Mouse (Mus musculus): Measurements from ENCODE around the gene Eloa.

The Eloa gene

DNA sequence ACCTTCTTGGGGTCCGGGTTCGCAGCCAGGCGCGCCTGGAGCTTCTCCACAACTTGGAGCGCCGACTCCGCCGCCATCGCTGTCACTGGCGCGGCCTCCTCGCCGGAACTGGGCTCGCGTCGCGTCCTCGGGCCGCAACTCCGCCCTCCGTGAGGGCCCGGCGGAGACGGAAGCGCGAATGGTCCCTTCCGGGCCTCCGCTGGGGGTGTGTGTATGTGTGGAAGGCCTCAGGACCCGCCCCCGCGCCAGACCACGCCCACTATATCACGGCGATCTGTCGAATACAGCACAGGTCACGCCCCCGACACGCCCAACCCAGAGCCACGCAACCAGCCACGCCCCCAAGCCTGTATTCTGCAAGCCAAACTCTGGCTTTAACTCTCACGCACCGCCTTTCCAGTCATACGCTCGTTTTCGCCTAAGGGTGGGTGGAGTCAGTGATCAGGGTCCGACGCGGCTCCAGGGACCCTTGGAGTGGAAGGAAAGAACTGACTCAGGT lies at the start of gene Eloa:
TSS of gene Eloa (minus strand) at position 215 of the 499 bp plus-strand sequence.
- DNase-seq (ENCODE audit: low spot score) = peak; percentile 99

DNA sequence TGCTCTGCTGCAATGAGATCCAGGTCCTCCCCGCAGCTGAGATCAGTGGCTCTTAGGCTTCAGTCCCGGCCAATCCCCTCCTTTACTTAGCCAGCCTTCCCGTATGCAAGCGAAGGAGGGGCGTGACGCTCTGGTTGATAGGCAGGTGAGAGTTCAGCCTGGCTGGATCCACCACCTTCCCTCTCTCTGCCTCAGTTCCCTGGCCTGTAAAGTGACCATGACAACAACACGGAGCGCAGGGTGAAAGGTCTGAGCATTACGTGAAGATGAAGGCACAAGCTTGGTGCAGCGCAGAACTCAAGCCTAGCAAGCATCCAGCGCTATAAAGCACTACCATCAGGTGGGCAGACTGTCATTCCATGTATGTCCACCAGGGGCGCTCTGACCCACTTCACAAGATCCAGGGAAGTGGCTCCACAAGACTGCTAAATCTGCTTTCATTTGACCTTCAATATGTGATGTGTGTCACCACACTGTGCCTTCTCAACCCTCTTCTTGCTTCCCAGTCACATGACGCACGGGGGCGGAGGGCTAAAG lies 49.7 kb upstream of the Eloa start:
- DNase-seq (ENCODE audit: low spot score) = peak; percentile 93

DNA sequence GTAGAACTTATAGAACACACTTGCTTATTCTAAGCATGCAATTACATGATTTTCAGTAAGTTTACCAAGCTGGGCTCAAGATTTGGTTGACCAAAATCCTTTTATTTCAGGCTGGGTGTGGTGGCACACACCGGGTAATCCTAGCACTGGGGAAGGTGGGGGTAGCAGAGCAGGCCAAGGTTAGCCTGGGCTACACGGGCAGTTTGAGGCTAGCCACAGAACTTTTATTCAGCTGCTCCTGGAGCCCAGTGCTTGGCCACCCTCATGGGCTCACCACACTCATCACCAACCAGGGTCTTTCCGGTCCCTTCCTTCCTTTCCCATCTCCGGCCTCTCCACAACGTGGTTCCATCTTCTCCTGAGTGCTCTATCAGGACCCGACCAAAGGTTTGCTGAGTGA lies 49.0 kb upstream of the Eloa start:
- no peak for DNase-seq (ENCODE audit: low spot score)

DNA sequence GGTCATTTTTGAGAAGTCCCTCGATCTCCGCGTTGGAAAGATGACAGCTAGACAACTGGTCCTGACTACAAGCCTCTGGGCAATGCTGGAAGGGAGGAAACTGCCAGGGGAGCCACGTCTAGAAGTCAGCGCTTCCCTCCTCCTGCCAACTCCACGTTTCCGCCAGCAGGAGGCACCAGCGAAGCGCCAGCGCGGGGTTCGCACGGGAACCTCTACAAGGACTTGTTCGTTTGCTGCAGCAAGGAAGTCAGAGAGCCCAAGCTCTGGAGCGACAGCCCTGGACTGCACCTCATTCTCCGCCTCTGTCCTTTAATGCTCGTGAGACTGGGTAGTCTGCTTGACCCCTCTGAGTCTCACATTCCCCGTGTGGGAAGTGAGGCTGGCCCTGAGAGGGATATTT lies 48.4 kb upstream of the Eloa start:
- DNase-seq (ENCODE audit: low spot score) = peak; percentile 91

DNA sequence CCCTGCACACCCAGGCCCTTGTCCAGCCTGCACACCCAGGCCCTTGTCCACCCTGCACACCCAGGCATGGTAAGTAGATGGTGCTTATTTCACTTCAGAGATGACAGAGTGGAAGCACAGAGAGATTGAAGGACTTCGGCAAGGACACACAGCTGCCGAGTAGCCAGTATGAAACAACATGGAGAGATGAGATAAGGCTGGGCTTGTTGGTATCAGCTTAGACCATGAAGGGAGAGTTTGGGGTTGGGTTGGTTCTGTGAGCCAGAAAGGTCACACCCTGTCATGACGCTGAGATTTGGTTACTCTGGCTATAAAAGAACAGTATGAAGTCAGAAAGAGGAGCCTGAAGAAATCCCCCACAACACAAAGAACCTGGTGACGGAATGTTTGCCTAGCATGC lies 47.8 kb upstream of the Eloa start:
- DNase-seq (ENCODE audit: low spot score) = no peak

DNA sequence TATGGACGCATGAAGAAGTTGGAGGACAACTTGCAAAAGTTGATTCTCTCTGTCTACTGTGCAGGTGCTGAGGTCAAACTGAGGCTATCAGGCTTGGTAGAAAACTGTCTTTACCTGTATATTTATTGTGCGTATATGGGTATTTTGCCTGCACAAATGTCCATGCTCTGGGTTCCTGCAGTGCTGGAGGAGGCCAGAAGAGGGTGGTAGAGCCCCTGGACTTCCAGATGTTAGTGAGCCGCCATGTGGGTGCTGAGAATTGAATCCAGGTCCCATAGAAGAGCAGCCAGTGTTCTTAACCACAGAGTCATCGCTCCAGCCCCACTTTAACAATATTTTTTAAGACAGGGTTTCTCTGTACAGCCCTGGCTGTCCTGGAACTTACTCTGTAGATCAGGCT lies 41.6 kb upstream of the Eloa start:
- DNase-seq (ENCODE audit: low spot score) = no peak

DNA sequence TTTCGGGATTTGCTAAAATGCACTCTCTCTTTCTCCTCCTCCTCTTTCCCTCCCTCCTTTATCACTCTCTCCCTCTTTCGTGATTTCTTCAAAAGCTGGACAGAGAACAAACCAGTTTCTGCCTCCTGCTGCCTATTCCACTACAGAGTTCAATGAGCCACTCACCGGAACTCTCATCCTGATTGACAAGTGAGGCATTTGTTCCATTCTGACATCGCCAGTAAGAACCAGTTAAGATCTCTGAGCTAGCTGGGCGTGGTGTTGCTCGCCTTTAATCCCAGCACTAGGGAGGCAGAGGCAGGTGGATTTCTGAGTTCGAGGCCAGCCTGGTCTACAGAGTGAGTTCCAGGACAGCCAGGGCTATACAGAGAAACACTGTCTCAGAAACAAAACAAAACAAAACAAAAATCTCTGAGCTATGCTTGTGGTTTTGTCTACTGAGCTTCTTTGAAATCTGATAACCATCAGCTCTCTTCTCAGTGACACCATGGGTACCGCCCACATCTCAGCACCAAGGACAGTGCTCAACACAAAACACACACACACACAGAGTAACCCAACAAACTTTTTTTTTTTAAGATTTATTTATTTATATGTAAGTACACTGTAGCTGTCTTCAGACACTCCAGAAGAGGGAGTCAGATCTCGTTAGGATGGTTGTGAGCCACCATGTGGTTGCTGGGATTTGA lies 38.4 kb upstream of the Eloa start:
- peak; percentile 39 for DNase-seq (ENCODE audit: low spot score)

DNA sequence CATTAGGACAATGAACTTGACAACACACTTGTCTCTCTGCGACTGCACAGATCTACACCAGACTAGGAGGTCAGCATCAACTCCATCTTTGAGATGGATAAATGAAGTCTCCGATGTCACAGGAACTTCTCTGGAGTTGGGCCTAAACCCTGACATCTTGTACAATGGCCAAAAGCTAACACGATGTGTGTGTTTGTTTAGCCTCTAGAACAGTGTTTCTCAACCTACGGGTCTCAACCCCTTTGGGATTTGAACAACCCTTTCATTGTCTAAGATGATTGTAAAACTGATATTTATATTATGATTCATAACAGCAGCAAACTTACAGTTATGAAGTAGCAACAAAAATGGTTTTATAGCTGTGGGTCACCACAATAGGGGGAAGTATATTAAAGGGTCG lies 36.4 kb upstream of the Eloa start:
- no peak for DNase-seq (ENCODE audit: low spot score)

DNA sequence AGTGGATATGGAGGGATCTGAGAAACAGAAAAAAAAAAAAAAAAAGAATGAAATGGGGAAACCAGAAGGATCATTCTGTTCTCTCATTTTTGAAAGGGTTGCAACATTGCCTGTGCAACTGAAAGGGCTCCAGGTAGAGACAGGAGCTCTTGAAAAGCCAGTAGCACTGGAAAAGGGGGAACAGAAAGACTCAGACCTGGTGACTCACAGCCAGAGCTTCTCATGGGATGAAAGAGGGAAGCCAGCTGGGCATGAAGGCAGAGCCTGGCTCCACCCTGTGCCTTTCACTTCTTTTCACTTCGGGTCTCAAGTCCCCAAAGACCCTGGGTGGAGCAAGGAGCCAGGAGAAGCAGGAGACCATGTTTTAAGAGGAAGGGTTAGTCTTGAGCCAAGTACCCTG lies 34.5 kb upstream of the Eloa start:
- DNase-seq (ENCODE audit: low spot score) = no peak

DNA sequence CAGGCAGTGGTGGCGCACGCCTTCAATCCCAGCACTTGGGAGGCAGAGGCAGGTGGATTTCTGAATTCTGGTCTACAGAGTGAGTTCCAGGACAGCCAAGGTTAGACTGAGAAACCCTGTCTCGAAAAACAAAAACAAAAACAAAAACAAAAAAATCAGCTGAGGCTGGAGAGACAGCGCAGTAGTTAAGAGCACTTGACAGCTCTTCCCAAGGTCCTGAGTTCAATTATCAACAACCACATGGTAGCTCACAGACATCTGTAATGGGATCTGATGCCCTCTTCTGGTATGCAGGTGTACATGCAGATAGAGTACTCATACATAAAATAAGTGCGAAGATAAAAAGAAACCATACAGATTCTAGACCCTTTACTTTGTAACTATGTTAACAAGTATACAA lies 32.3 kb upstream of the Eloa start:
- DNase-seq (ENCODE audit: low spot score) = no peak

DNA sequence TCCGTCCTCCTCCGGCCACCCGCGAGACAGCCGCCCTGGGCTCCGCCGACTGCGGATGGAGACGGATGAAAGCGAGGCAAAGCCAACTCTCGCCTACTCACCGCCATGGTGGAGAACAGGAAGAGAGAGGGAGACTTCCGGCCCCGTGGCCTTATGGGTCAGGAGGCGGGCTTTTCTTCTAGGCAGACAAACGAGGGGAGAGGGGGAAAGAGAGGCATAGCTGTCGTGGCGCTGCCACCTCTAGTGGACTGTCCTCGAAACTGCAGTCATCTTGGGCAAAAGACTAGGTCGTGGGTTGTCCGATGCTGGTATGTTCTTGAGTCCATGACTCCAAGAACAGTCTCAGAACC lies 31.7 kb upstream of the Eloa start, which contains the start of gene Rpl11:
TSS of gene Rpl11 (minus strand) at position 182 of the 350 bp plus-strand sequence.
- DNase-seq (ENCODE audit: low spot score) = peak; percentile 97

DNA sequence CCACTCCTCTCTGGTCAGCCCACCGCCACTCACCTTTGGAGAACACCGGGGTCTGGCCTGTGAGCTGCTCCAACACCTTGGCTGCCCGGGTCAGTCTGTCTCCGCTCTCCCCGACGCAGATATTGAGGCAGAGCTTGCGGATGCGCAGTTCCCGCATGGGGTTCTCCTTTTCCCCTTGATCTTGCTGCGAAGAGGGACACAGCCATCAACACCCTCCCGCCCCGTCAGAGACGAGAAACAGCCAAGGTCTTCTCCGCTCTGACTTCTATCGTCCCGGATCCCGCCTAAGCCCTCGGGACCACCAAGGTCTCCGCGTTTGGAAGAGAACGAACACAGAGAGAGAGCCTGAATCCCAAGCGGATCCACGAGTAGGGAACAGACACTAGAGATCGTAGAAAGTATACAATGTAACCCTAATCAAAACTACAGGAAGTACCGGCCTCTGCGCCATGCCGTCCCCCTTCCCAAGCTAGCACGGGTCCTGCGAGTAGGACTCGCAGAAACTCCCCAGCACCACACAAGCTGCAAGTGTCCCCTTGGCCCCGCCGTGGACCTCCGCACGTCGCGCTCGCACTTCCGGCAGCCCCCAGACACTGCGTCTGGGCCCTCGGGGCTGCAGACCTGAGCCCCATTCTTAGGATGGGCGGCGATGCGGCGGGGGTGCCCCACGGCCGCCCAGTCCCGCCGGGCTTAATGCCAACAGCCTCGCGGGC lies 31.1 kb upstream of the Eloa start:
- DNase-seq (ENCODE audit: low spot score) = peak; percentile 56

DNA sequence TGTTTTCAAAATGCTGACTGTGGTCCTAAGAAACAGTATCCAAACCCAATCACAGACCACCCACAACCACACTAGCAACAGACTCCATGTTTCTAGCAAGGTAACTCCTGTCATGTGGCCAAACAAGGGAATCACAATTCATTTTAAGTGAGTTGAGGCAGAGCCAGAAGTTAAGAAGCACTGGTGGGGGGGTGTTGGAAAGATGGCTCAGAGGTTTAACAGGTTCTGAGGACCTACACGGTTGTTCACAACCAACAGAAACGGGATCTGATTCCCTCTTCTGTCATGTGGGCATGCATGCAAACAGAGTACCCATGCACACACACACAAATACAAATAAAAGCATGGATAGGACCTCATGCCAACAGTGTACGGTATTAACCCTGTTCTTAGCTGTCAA lies 30.5 kb upstream of the Eloa start:
- no peak for DNase-seq (ENCODE audit: low spot score)

DNA sequence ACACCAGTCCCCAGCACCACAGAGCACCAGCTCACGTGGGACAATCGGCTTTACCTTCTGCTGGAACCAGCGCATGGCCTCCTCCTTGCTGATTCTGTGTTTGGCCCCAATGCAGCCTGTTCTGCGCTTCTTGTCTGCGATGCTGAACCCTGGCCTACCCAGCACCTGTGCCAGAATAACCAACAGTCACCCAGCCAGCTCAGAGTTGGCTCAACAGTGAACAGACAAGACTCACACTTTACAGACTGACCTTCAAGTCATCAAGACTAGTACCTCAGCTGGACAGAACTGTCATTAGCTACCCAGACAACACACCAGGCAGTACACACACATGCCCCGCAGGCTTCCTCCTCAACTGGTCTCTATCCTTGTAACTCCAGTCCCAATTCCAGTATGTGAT lies 28.7 kb upstream of the Eloa start:
- DNase-seq (ENCODE audit: low spot score) = no peak

DNA sequence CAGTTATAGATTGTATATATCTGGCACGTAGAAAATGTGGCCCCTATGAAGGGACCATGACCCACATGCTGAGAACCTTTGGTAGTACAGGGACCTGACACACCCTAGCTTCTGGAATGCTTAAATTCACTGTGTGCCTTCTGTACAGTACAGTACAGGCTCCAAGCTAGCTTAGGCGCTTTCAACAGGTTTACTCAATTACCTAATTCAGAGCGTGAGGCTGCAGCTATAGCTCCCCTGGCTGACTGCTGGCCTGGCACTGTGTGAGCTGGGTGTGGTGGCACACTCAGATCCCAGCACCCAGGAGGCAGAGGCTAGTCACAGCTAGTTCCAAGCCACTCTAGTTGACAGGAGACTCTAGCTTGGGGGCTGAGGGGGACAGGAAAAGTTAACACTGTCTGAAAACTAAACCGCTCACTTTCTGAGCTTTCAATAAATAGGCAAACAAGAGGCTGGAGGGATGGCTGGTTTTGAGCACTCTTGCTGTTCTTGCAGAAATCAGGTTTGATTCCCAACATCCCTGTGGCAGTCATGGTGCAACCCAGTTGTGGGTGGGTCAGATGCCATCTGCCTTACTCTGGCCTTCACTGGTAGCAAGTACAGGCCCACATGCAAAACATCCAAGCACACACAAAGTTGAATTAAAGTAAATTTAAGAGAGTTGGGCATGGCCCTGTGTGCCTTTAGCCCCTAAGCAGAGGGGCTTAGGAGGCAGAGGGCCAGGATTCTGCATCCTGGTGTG lies 26.9 kb upstream of the Eloa start:
- DNase-seq (ENCODE audit: low spot score) = peak; percentile 17

DNA sequence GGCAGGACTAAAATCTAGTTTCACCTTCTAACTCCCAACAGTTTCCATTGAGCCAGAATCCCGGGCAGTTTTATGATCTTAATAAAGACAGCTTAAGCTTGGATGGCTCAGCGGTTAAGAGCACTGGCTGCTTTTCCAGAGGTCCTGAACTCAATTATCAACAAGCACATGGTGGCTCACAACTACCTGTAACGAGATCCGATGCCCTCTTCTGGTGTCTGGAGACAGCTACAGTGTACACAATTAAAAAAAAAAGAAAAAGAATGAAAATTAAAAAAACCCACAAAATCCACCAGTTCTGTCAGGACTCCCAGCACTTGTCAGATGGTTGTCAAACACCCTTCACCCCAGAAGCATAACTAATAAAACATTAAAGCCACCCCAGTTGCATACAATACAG lies 26.1 kb upstream of the Eloa start:
- DNase-seq (ENCODE audit: low spot score) = no peak

DNA sequence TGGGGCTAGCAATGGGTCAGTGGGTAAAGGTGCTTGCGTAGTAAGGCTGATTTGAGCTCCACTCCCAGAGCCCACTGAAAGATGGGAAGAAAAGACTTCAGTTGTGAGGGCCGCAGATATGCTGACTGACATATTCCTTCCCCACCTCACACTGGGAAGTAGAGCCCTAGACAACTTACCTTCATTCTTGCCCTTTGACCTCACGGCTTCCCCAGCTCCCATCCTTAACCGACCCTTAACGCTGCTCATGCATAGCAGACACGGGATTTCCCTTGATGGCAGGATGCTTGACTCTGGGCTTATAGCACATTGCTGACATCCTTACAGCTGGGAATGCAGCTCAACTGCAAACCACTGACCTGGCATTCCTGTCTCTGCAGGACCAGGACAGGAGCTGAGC lies 25.3 kb upstream of the Eloa start:
- no peak for DNase-seq (ENCODE audit: low spot score)

DNA sequence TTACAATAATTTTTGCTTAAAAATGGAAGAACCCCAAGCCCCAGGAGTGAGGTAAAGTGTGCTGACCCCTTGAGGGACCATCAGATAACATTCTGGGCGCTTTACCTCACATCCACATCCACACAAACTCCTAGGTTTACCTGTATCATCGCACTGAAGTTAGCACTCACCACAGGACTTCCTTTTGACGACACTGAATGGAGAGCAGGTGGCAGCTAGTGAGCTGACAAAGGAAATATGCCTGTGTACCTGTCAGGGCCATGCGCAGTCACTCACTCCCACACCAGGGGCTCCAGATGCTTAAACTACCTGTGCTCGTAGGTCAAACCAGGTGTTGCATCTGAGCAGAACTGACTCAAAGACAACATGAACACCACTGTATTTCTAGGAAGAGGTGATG lies 23.5 kb upstream of the Eloa start:
- no peak for DNase-seq (ENCODE audit: low spot score)

DNA sequence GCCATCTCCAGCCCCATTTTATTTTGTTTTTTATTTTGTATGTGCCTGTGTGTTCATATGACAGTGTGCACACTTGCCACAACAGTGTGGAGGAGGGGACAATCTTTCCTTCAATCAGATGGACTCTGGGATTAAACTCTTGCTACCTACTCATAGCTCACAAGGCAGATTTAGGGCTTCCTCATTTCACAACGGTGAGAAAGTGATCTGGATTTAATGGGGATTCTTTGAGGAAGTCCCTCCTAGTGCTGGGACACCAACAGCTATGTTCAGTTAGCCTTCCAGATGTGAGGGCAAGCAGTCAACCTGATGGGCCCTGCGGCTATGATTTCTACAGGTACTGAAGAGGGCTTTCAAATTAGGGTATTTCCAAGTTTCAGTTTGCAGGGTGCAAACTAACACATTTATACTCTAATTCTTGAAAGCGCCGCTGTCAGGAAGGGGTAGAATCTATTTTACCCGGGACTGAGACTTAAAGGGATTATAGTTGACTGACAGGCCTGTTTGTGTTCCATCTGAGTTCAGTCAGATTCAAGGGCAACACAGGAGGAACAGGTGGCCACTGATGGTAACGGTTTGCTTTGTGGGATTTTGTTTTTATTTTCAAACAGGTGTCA lies 22.3 kb upstream of the Eloa start:
- no peak for DNase-seq (ENCODE audit: low spot score)

DNA sequence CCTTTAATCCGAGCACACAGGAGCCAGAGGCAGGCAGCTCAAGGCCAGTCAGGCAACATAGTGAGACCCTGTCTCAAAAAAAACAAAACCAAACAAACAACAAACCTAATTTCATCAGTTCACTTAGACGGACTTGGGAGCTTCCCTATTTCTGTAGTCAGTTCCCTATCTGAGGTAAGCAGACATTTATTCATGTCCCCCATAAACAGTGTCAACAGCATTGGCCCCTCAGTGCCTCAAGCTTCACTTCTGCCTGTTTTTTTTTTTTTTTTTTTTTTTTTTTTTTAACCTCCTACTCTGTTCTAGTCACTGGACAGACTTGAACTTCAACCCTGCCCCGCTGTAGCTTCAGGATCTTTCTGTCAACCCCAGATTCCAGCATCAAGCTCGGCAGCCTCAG lies 13.5 kb upstream of the Eloa start:
- no peak for DNase-seq (ENCODE audit: low spot score)

DNA sequence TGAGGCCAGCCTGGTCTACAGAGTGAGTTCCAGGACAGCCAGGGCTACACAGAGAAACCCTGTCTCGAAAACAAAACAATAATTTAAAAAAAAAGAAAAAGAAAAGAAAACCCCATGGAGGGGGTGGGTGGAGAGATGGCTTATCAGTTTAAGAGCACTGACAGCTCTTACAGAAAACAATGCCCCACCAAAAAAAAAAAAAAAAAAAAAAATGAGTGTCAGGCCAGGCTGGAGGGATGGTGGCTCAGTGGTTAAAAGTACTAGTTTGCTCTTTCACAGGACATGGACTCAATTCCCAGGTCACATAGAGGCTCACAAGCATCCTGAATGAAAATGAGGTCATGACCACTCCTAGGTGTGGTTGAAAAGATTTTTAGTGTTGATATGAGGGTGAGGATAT lies 11.7 kb upstream of the Eloa start:
- no peak for DNase-seq (ENCODE audit: low spot score)

All from embryo, embryonic 10 days (tissue).